Mouse (Mus musculus): ENCODE data around the gene Uap1l1.

The Uap1l1 gene

DNA sequence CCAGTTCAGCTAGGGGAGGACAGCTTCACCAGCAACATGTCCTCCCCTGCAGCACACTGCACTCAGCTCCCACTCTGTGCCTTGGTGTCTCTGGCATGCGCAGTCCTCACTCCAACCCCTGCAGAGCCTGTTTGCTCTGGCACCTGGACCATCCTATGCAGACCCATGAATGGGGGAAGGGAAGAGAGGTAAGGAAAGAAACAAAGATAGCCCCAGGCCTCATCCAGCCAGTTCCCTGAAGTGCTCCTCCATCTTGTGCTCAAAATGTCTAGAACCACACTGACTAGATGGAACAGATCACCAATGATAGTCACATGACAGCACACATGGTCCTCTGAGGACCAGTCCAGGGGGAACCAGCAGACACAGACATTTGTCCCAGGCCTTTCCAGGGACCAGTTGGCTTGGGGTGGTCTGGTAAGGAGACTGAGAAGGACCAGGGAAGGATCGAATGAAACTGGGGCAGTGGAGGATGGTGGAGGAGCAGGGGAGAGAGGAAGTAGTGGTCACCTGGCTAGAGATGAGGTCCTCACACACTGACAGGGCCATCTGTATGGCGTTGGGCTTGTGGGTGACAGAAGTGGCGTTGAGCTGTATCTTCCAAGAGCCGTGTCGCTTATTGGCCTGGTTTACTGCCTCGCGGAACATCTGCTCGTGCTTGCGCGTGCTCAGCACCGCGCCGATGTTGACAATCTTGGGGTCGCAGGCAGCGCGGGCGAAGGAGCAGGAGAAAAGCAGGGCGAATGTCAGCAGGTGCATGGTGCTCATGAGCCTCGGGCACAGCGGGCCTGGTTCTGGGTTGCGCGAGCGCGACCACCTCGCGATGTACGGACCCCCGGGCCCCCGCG is 47.1 kb downstream of the Uap1l1 start:
- DNase-seq (ENCODE audit: low spot score): no peak

- no peak for DNase-seq (ENCODE audit: low spot score)
These were observed 54.0 kb downstream of the Uap1l1 start for GRCm38 (mm10) chr2:25311491-25311891.

DNA sequence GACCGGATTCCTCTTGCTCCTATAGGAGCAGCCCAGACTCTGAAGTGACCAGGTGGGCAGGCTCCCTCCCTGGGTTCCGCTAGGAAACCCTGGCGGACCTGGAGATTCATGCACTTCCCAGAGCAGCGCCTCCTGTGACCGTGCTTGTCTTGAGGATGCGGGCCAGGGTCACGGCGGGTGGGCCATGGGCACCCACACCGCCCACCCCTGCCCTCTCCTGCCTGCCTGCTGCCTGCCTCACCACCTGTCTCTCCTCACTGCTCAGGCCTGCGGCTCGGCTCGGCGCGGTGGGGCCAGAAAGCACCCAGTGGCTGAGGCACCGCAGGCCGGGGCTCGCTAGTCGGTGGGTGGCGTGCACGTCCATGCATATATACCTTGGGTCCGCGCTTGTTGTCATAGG is 54.5 kb downstream of the Uap1l1 start:
- DNase-seq (ENCODE audit: low spot score): no peak

- DNase-seq (ENCODE audit: low spot score): no peak
These were observed 55.3 kb downstream of the Uap1l1 start for GRCm38 (mm10) chr2:25310180-25310579.
